Comparison of ENCODE assay signal across 17 mouse cellular contexts in genomic region chr5:63953401-63954032, GRCm38 (mm10). TPM values are rescaled to one million over a fixed set of nuclear protein-coding genes. Genes with fewer than 3 reads are reported as not detected.
A peak's percentile ranks its signal among the peaks of the same experiment; 100 is the strongest.
DNase-seq lines count a peak whose midpoint lies in the region; ATAC-seq and TF ChIP-seq lines count a peak whose summit lies in the region.
"Had no signal": no experiment of that assay in that cellular context is flagged by ENCODE, and none has a peak within 500 bp of the region (broad histone marks: within the 10 kb centered on the region; RNA-seq: fewer than 3 reads in every experiment).

No protein-coding gene starts in this region.

- H3K4me2 ChIP-seq in myocyte (ENCODE audit: low read depth): peak overlapping the region; percentile 49
- H3K4me2 ChIP-seq: forebrain, embryonic 12.5 days; limb, embryonic 12.5 days; midbrain, embryonic 12.5 days had no signal

- no peak for TF ChIP-seq CTCF in gastrocnemius, adult 2 months (IDR thresholded peaks at IDR 0.05)
- no peak for TF ChIP-seq CTCF in lung, adult 2 months (IDR thresholded peaks at IDR 0.05; ENCODE audit: insufficient read depth, low read length)
- no peak for TF ChIP-seq CTCF in Patski (IDR thresholded peaks at IDR 0.05)

- H3K27ac ChIP-seq in gastrocnemius, adult 2 months: peak overlapping the region; percentile 31
- H3K27ac ChIP-seq: forebrain, embryonic 12.5 days; heart, adult 2 months; limb, embryonic 12.5 days; midbrain, embryonic 12.5 days had no signal

- in situ Hi-C loops in Patski (cut with MboI; ENCODE audit: low pct_unique_long_range_greater_than_20kb): no loop called here

- H3K4me1 ChIP-seq in lung, adult 2 months (ENCODE audit: control insufficient read depth, insufficient read depth, low read length): peaks cover 10% of the 10 kb centered on the region

- no peaks in the 10 kb centered on the region for H3K27me3 ChIP-seq in Patski
- H3K27me3 ChIP-seq in myocyte (ENCODE audit: control insufficient read depth, insufficient read depth, insufficient read length): no peaks in the 10 kb centered on the region
- H3K27me3 ChIP-seq: forebrain, embryonic 12.5 days; limb, embryonic 12.5 days; midbrain, embryonic 12.5 days had no signal

- peaks cover 72% of the 10 kb centered on the region for H3K79me2 ChIP-seq in myocyte (ENCODE audit: control insufficient read depth, insufficient read depth)

- H3K4me3 ChIP-seq in gastrocnemius, adult 2 months: no peak overlapping the region
- no peak overlapping the region for H3K4me3 ChIP-seq in lung, adult 2 months (replicated peaks; ENCODE audit: extremely low read depth, low read depth, low read length)
- H3K4me3 ChIP-seq in myocyte: no peak overlapping the region
- H3K4me3 ChIP-seq: forebrain, embryonic 12.5 days; heart, adult 2 months; limb, embryonic 12.5 days; midbrain, embryonic 12.5 days had no signal

- WGBS in lung, adult 2 months: 72% methylated on average over 15 of the region's 15 CpGs

- ATAC-seq in Patski: peak; percentile 97
- ATAC-seq in inflammation-experienced regulatory T-cells, adult 6 months: no peak

- H3ac ChIP-seq in myocyte (ENCODE audit: control insufficient read depth, insufficient read length): no peak overlapping the region

- POLR2A ChIA-PET in Patski (lab: Charles Lee): interaction anchor here (0.8 kb wide), 1 partner anchor 44 kb away, joined by 3 read pairs; no protein-coding TSS in a partner anchor

- no peak for TF ChIP-seq POLR2A in lung, adult 2 months (IDR thresholded peaks at IDR 0.05; ENCODE audit: borderline replicate concordance, extremely low read depth, low read depth, low read length)
- no peak for TF ChIP-seq POLR2A in myocyte (IDR thresholded peaks at IDR 0.05; ENCODE audit: insufficient read length, low read depth)

- intact Hi-C loops in gastrocnemius, adult 2 months (cut with DNase I): no loop called here

- CTCF ChIA-PET in Patski (lab: Charles Lee): interaction anchor here (1.1 kb wide), 1 partner anchor 14 kb away, joined by 3 read pairs; no protein-coding TSS in a partner anchor

- H3K36me3 ChIP-seq in myocyte (ENCODE audit: control insufficient read depth, insufficient read depth): no peaks in the 10 kb centered on the region
- H3K36me3 ChIP-seq: forebrain, embryonic 12.5 days; limb, embryonic 12.5 days; midbrain, embryonic 12.5 days had no signal

- no peak for DNase-seq in gastrocnemius, adult 2 months
- no peak for DNase-seq in gastrocnemius, adult 8-10 months (ENCODE audit: low spot score in 2 of 2)
- peak; percentile 21 for DNase-seq in lung, postnatal 36 days
- no peak for DNase-seq in lung, adult 2 months
- peak; percentile 98 for DNase-seq in Patski (ENCODE audit: low read depth, low spot score)
- no peak for DNase-seq in thymus, postnatal 10 days (ENCODE audit: low spot score in 2 of 2)
- DNase-seq: cerebellum, postnatal 25 days; heart, adult 2 months; heart, postnatal 10 days; lung, postnatal 10 days; right cerebral cortex, postnatal 14 days; thymus, adult 2 months had no signal

TF ChIP-seq in myocyte, 11 proteins besides CTCF, POLR2A, EP300 and RAD21:
- TF ChIP-seq CEBPB (IDR thresholded peaks at IDR 0.05; ENCODE audit: insufficient read depth, poor library complexity, severe bottlenecking) (no peak), MYOG (IDR thresholded peaks at IDR 0.05; ENCODE audit: control insufficient read depth in 1 of 3, insufficient read depth in 1 of 3, insufficient read length in 2 of 3, low read depth in 2 of 3) (no peak), REST (IDR thresholded peaks at IDR 0.05; ENCODE audit: insufficient read depth, insufficient read length) (no peak), USF1 (IDR thresholded peaks at IDR 0.05; ENCODE audit: low read depth) (peak; percentile 68), TCF3 (IDR thresholded peaks at IDR 0.05; ENCODE audit: insufficient read length, low read depth) (no peak)

RNA-seq across cellular contexts. Expression of gene Rell1, which starts 15.2 kb away (rescaled TPM):
- 10 to 100 TPM in 1 of 2 experiments, 1 to 10 TPM in 1; 8.0 to 12.5 TPM for total RNA-seq in gastrocnemius, adult 2 months (2021)
- total RNA-seq in gastrocnemius, adult 8-10 months (2022): 10 to 100 TPM in 3 of 4 experiments, 1 to 10 TPM in 1; 9.9 to 11.8 (median 11.0) TPM
- 13.5 and 15.0 TPM in 2 replicates for polyA plus RNA-seq in lung, adult 2 months (2012; rRNA removed)
- 100 TPM for polyA plus RNA-seq in Patski (2021)
- polyA plus RNA-seq in myocyte (2012; fragmentation: generic; extraction: Trizol): 25.9 TPM
- polyA plus RNA-seq in inflammation-experienced regulatory T-cells, adult 6 months (2017; shearing (Covaris generic)): 1 to 10 TPM; 1.5 to 6.1 (median 4.8) TPM

Comparison
In these comparisons a context has a peak if more than half of its experiments do, and no peak if none do; other contexts are left out.
1. DNase-seq: peak in lung, postnatal 36 days (single experiment) and Patski (single experiment); none in gastrocnemius, adult 2 months (single experiment), gastrocnemius, adult 8-10 months (0 of 2), lung, adult 2 months (single experiment) and thymus, postnatal 10 days (0 of 2).